In the genomic region with DNA sequence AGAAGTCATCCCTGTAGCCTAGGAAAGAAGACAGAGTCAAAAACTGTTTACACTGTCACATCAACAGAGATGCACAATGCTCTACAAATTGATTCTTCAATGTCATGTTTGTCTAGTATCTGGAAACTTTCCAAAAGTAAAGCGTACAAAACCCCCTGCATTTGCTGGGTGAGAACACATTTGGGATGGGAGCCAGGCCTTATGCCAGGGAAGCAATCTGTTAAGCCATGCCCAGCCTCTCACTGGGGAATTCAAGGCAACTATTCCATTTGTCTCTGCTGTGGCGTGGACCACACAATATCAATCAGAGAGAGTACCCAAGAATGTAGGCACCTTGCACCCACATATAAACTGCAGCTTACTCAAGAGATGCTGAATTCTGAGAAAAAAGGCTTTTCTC, we compare ENCODE assay signal across 19 mouse cellular contexts. TPM values are rescaled to one million over a fixed set of nuclear protein-coding genes. Genes with fewer than 3 reads are reported as not detected.
DNase-seq lines count a peak whose midpoint lies in the region; ATAC-seq lines count a peak whose summit lies in the region.
"Had no signal": no experiment of that assay in that cellular context is flagged by ENCODE, and none has a peak within 500 bp of the region (broad histone marks: within the 10 kb centered on the region; RNA-seq: fewer than 3 reads in every experiment).

No protein-coding gene starts in this region.

- 56% methylated on average over 2 of the region's 2 CpGs for WGBS in hindbrain, embryonic 16.5 days
- WGBS in hindbrain, embryonic 10.5 days: 95% methylated on average over 2 of the region's 2 CpGs
- WGBS in liver, embryonic 11.5 days: 86% methylated on average over 2 of the region's 2 CpGs

- H3K27ac ChIP-seq in hindbrain, embryonic 16.5 days (ENCODE audit: low read depth, low read length): no peak overlapping the region
- H3K27ac ChIP-seq in hindbrain, embryonic 10.5 days: no peak overlapping the region
- no peak overlapping the region for H3K27ac ChIP-seq in liver, embryonic 11.5 days (ENCODE audit: low read depth, low read length)
- H3K27ac ChIP-seq: gastrocnemius, adult 2 months; heart, embryonic 10.5 days; limb, embryonic 13.5 days; lung, embryonic 15.5 days had no signal

- no peak overlapping the region for H3K9ac ChIP-seq in hindbrain, embryonic 16.5 days (ENCODE audit: low read depth, low read length)
- H3K9ac ChIP-seq in liver, embryonic 11.5 days (ENCODE audit: low read depth, low read length): no peak overlapping the region
- H3K9ac ChIP-seq: limb, embryonic 13.5 days; lung, embryonic 15.5 days had no signal

- H3K4me2 ChIP-seq in hindbrain, embryonic 16.5 days (ENCODE audit: low read length): no peak overlapping the region
- H3K4me2 ChIP-seq in liver, embryonic 11.5 days: no peak overlapping the region
- H3K4me2 ChIP-seq: limb, embryonic 13.5 days; lung, embryonic 15.5 days had no signal

- H3K27me3 ChIP-seq in hindbrain, embryonic 16.5 days (replicated peaks; ENCODE audit: control insufficient read depth, insufficient read depth, low read length): no peaks in the 10 kb centered on the region
- no peaks in the 10 kb centered on the region for H3K27me3 ChIP-seq in hindbrain, embryonic 10.5 days (ENCODE audit: insufficient read depth, poor library complexity, severe bottlenecking)
- H3K27me3 ChIP-seq in liver, embryonic 11.5 days (replicated peaks; ENCODE audit: control insufficient read depth, insufficient read depth, low read length): no peaks in the 10 kb centered on the region
- H3K27me3 ChIP-seq: limb, embryonic 13.5 days; lung, embryonic 15.5 days; megakaryocyte, embryonic 14.5 days had no signal

- H3K4me1 ChIP-seq in hindbrain, embryonic 16.5 days (ENCODE audit: control insufficient read depth, insufficient read depth, low read depth, low read length): no peaks in the 10 kb centered on the region
- no peaks in the 10 kb centered on the region for H3K4me1 ChIP-seq in hindbrain, embryonic 10.5 days (replicated peaks)
- no peaks in the 10 kb centered on the region for H3K4me1 ChIP-seq in liver, embryonic 11.5 days (replicated peaks; ENCODE audit: control insufficient read depth, insufficient read depth, low read length)
- H3K4me1 ChIP-seq: limb, embryonic 13.5 days; lung, embryonic 15.5 days had no signal

- ATAC-seq in hindbrain, embryonic 16.5 days: 0 out of 2 replicates have a peak, but pooled peaks have one; percentile 37
- ATAC-seq in liver, embryonic 11.5 days (replicated peaks; ENCODE audit: low FRiP score): no peak
- ATAC-seq: activated CD4-positive, CD25-positive, alpha-beta regulatory T cell, adult 4 months had no signal

- no peak for DNase-seq in hindbrain, embryonic 10.5 days (ENCODE audit: low spot score)
- peak; percentile 85 for DNase-seq in MN1 (ENCODE audit: low spot score)
- DNase-seq in cerebellum, adult 9-10 months: peak; percentile 54
- peak; percentile 73 to 78 for DNase-seq in layer of hippocampus, adult 8-10 months (ENCODE audit: low spot score in 2 of 2)
- no peak for DNase-seq in frontal cortex, postnatal 25 days (ENCODE audit: low spot score in 2 of 2)
- DNase-seq in adrenal gland, adult (ENCODE audit: inconsistent age in 2 of 2, low spot score in 1 of 2): no peak
- DNase-seq in liver, embryonic 11.5 days (ENCODE audit: low spot score): no peak
- DNase-seq: gastrocnemius, adult 2 months; heart, postnatal 4 days; kidney, adult 11 months; kidney, postnatal 25 days; thymus, postnatal 14 days had no signal

- H3K4me3 ChIP-seq in hindbrain, embryonic 16.5 days (ENCODE audit: low read length): no peak overlapping the region
- H3K4me3 ChIP-seq in hindbrain, embryonic 10.5 days: no peak overlapping the region
- no peak overlapping the region for H3K4me3 ChIP-seq in liver, embryonic 11.5 days (ENCODE audit: low read depth, low read length)
- H3K4me3 ChIP-seq: gastrocnemius, adult 2 months; heart, embryonic 10.5 days; limb, embryonic 13.5 days; lung, embryonic 15.5 days; megakaryocyte, embryonic 14.5 days; myocyte had no signal

- H3K9me3 ChIP-seq in hindbrain, embryonic 16.5 days (ENCODE audit: control insufficient read depth, low read length): no peaks in the 10 kb centered on the region
- H3K9me3 ChIP-seq in hindbrain, embryonic 10.5 days: no peaks in the 10 kb centered on the region
- no peaks in the 10 kb centered on the region for H3K9me3 ChIP-seq in liver, embryonic 11.5 days (ENCODE audit: control insufficient read depth, low read length)
- H3K9me3 ChIP-seq: heart, embryonic 10.5 days; limb, embryonic 13.5 days; lung, embryonic 15.5 days; megakaryocyte, embryonic 14.5 days had no signal

- H3K36me3 ChIP-seq in hindbrain, embryonic 16.5 days (ENCODE audit: control insufficient read depth, insufficient read depth, low read length): peaks cover 72% of the 10 kb centered on the region
- H3K36me3 ChIP-seq in hindbrain, embryonic 10.5 days: peaks cover 100% of the 10 kb centered on the region
- peaks cover 76% of the 10 kb centered on the region for H3K36me3 ChIP-seq in liver, embryonic 11.5 days (ENCODE audit: control insufficient read depth, insufficient read depth, low read length)

RNA-seq across cellular contexts. Expression of gene Lat2, which starts 7.2 kb away (rescaled TPM):
- 2.1 and 2.6 TPM in 2 replicates for polyA plus RNA-seq in hindbrain, embryonic 16.5 days (2015; fragmentation: Nextera tagmentation; extraction: Ambion mirVana)
- 4.3 and 4.7 TPM in 2 replicates for polyA plus RNA-seq in hindbrain, embryonic 10.5 days (2016; fragmentation: Nextera tagmentation; extraction: Ambion mirVana)
- total RNA-seq in layer of hippocampus, adult 8-10 months (2022): 10 to 100 TPM in 2 of 4 experiments, 1 to 10 TPM in 2; 3.2 to 20.7 (median 11.6) TPM
- polyA plus RNA-seq in liver, embryonic 11.5 days (2014; fragmentation: Nextera tagmentation; extraction: Ambion mirVana): 2.0 and 2.1 TPM in 2 replicates

RNA-seq across cellular contexts. Expression of gene Eif4h, which starts 17.2 kb away (rescaled TPM):
- polyA plus RNA-seq in hindbrain, embryonic 16.5 days (2015; fragmentation: Nextera tagmentation; extraction: Ambion mirVana): 332 and 340 TPM in 2 replicates
- polyA plus RNA-seq in hindbrain, embryonic 10.5 days (2016; fragmentation: Nextera tagmentation; extraction: Ambion mirVana): 502 and 539 TPM in 2 replicates
- total RNA-seq in layer of hippocampus, adult 8-10 months (2022): 100 to 1,000 TPM; 278 to 306 (median 300) TPM
- polyA plus RNA-seq in liver, embryonic 11.5 days (2014; fragmentation: Nextera tagmentation; extraction: Ambion mirVana): 401 and 428 TPM in 2 replicates

RNA-seq across cellular contexts. Expression of gene Rfc2, which starts 40.9 kb away (rescaled TPM):
- 189 and 192 TPM in 2 replicates for polyA plus RNA-seq in hindbrain, embryonic 16.5 days (2015; fragmentation: Nextera tagmentation; extraction: Ambion mirVana)
- 366 and 403 TPM in 2 replicates for polyA plus RNA-seq in hindbrain, embryonic 10.5 days (2016; fragmentation: Nextera tagmentation; extraction: Ambion mirVana)
- total RNA-seq in layer of hippocampus, adult 8-10 months (2022): 10 to 100 TPM; 50.2 to 60.7 (median 55.7) TPM
- polyA plus RNA-seq in liver, embryonic 11.5 days (2014; fragmentation: Nextera tagmentation; extraction: Ambion mirVana): 363 and 374 TPM in 2 replicates

Comparison
In these comparisons a context has a peak if more than half of its experiments do, and no peak if none do; other contexts are left out.
1. DNase-seq: peak in MN1 (single experiment), cerebellum, adult 9-10 months (single experiment) and layer of hippocampus, adult 8-10 months (2 of 2); none in hindbrain, embryonic 10.5 days (single experiment), frontal cortex, postnatal 25 days (0 of 2), adrenal gland, adult (0 of 2) and liver, embryonic 11.5 days (single experiment).